Mouse (Mus musculus) neural tube, embryonic 13.5 days (tissue): ENCODE measurements around the gene Ddrgk1. TPM values are rescaled to one million over a fixed set of nuclear protein-coding genes. Genes with fewer than 3 reads are reported as not detected.

Experiments used
- ATAC-seq: fragments of 200-750 bp; cut with Nextera tagmentation; 2 replicates; pipeline ENCODE4 v1.8.0; 2017; ENCODE audit warnings: low read depth, mild to moderate bottlenecking, moderate TSS enrichment, moderate library complexity
- H3K27ac ChIP-seq: fragments of 300-500 bp; sonication (generic); replicated peaks from 2 replicates; pipeline ENCODE4 v1.5.1; 2015; ENCODE audit warnings: moderate library complexity, mild to moderate bottlenecking, inconsistent platforms
- H3K27me3 ChIP-seq: fragments of 300-500 bp; sonication (generic); 2 replicates; pipeline ENCODE4 v1.6.1; 2015; ENCODE audit warnings: mild to moderate bottlenecking, inconsistent platforms
- H3K36me3 ChIP-seq: fragments of 300-500 bp; sonication (generic); 2 replicates; pipeline ENCODE4 v1.6.1; 2015; ENCODE audit warnings: mild to moderate bottlenecking, inconsistent platforms
- H3K4me1 ChIP-seq: fragments of 300-500 bp; sonication (generic); replicated peaks from 2 replicates; pipeline ENCODE4 v1.6.1; 2015; ENCODE audit warnings: inconsistent platforms
- H3K4me2 ChIP-seq: fragments of 300-500 bp; sonication (generic); 2 replicates; pipeline ENCODE4 v1.6.1; 2015; ENCODE audit warnings: inconsistent platforms, mild to moderate bottlenecking, moderate library complexity
- H3K4me3 ChIP-seq: fragments of 300-500 bp; sonication (generic); 2 replicates; pipeline ENCODE4 v1.5.1; 2015; ENCODE audit warnings: mild to moderate bottlenecking, inconsistent platforms
- H3K9ac ChIP-seq: fragments of 300-500 bp; sonication (generic); 2 replicates; pipeline ENCODE4 v1.6.1; 2015; ENCODE audit warnings: moderate library complexity, mild to moderate bottlenecking, inconsistent platforms
- H3K9me3 ChIP-seq: fragments of 300-500 bp; sonication (generic); 2 replicates; pipeline ENCODE4 v1.6.1; 2016; ENCODE audit warnings: inconsistent platforms
- WGBS: fragments of 180-500 bp; shearing (Covaris S2); methylation state at CpG from one replicate; pipeline ENCODE4 v1.1.7; 2015; 5-methylcytosine and 5-hydroxymethylcytosine counted together
- polyA plus RNA-seq: library from polyadenylated mRNA; unstranded; fragments of >200 nt; fragmentation: Nextera tagmentation; extraction: Ambion mirVana; gene quantifications from 2 replicates; pipeline ENCODE4 v1.2.1, GENCODE M21; 2015

Ddrgk1 gene
- polyA plus RNA-seq, 1 experiment from 2014 or later, result 72.3 TPM

DNA sequence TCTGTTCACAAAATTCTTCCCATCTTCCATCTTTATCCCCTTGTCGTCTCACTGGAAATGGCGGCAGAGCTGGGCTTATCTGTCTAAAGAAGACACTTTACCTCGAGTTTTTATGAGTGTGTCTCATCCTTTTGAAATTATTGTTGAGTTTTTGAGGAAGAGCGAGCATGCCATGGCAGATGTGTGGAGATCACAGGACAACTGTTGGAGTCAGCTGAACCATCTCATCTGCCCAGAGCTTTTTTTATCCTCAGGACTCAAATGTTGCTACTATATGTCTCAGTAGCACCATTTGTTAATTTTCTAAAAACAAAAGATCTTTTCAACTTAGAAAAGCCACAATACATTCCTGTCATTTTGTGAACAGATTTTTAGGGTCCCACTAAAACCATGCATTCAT, 19.3 kb downstream of the Ddrgk1 start:
- Histone ChIP-seq H3K27ac (no peak overlapping the region), H3K4me1 (peaks cover 19% of the 10 kb centered on the region), H3K4me3 (no peak overlapping the region), H3K4me2 (no peak overlapping the region), H3K9ac (no peak overlapping the region), H3K27me3 (peaks cover 10% of the 10 kb centered on the region), H3K36me3 (peaks cover 16% of the 10 kb centered on the region), H3K9me3 (no peaks in the 10 kb centered on the region)
- ATAC-seq, result no peak
- WGBS, result 82% methylated on average over 4 of the region's 4 CpGs

DNA sequence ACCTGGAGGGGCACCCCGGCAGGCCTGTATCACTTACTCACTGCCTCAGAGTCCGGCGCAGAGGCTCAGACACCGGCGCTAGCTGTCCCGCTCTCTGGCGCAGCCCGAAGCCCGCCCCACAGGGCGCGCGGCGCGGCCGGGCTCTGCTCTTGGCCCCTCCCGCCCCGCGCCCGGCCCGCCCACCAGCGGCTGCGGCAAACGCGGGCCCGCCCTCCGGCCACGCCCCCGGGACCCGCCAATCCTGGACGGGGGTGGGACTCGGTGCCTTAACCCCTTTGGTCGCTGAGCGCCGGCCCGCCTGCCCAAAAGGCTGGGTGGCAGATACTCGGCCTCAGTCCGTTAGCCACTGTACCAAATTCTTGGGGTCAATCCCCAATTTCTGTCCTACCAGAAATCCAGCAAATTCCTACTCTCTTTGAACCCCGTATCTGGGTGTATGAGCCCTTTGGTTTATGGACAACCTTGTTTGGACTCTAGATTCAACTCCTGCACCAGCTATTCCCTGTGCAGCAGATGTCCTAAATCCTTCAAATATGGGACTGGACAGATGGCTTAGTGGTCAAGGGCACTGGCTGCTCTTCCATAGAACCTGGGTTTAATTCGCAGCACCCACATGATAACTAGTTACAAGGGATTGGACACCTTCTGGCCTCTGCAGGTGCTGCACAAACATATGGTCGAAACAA, 21.6 kb downstream of the Ddrgk1 start, which contains the start of gene Lzts3:
TSS of gene Lzts3 (minus strand) at position 120 of the 686 bp plus-strand sequence.
- ATAC-seq, result peak; percentile 95
- peak within 1 kb of the TSS; percentile 88 for H3K9ac ChIP-seq
- H3K27ac ChIP-seq, result peak within 1 kb of the TSS; percentile 84
- no peaks in the 10 kb centered on the region for H3K9me3 ChIP-seq
- peaks cover 6% of the 10 kb centered on the region; the same call in 1 of the 2 replicates for H3K36me3 ChIP-seq
- peaks cover 28% of the 10 kb centered on the region for H3K27me3 ChIP-seq
- 6% methylated on average over 27 of the region's 40 CpGs for WGBS
- H3K4me3 ChIP-seq, result peak within 1 kb of the TSS; percentile 77
- H3K4me1 ChIP-seq, result peaks cover 19% of the 10 kb centered on the region
- H3K4me2 ChIP-seq, result peak within 1 kb of the TSS; percentile 90

DNA sequence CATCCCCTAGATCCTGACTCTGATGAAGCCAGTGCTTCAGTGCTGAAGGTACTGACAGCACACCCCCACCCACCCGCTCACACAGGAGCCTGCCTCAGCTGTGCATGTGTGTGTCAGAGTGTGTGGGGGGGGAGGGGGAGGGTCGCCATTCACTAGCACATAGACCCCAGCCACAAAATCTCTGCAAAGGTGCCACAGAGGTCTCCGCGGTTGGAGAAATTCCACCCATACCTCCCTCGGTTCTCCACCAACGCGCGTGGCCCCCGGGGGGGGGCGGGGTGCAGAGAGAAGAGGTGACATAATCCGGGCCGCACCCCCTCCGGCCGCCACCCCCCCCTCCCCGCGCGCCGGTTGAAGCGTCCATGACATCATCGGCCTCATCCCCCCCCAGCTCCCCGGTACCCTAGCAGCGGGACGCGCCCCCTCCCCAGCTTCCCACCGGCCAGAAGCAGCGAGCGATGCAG, 22.2 kb downstream of the Ddrgk1 start:
- Histone ChIP-seq H3K4me2 (peak overlapping the region; percentile 90), H3K4me1 (peaks cover 19% of the 10 kb centered on the region), H3K27ac (peak overlapping the region; percentile 84), H3K9me3 (no peaks in the 10 kb centered on the region), H3K4me3 (peak overlapping the region; percentile 77), H3K27me3 (peaks cover 34% of the 10 kb centered on the region), H3K36me3 (peaks cover 6% of the 10 kb centered on the region; the same call in 1 of the 2 replicates), H3K9ac (peak overlapping the region; percentile 88)
- ATAC-seq, result peak; percentile 86
- WGBS, result 0% methylated on average over 19 of the region's 27 CpGs

DNA sequence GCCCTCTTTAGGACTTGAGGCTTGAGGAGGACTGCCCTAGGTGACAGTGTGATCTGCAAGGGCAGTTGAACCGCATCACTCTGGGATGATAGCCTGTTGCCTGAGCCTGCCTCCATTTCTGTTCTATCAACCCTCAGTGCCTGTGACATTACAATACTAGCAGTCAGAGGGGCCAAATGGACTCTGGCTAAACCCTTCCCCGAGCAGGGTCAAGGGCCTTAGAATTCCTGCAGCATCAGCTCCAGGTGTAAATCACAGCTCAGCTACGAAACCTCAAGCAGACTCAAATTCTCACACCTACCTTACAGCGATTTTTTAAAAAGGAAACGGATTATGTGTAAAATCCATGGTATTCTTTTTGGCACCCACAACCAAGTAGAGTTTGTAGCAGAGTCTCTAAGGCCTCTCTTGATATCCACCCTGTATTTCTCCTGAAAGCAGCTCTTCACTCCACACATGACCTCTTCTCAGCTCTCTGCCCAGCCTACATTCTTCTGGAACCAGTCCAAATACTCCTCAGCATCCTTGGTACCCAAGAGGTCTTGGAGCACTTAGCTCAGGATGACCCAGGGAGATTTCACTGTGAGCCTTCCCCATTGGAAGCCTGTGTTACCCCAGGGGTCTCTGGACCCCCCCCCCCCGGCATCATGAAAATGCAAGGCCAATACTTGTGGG, 23.0 kb downstream of the Ddrgk1 start:
- peaks cover 42% of the 10 kb centered on the region for H3K27me3 ChIP-seq
- peak overlapping the region; percentile 88 for H3K9ac ChIP-seq
- ATAC-seq, result no peak
- H3K36me3 ChIP-seq, result 0 out of 2 replicates have a peak, but pooled peaks cover 4% of the 10 kb centered on the region
- 62% methylated on average over 6 of the region's 6 CpGs for WGBS
- H3K4me3 ChIP-seq, result peak overlapping the region; percentile 77
- peaks cover 19% of the 10 kb centered on the region for H3K4me1 ChIP-seq
- H3K9me3 ChIP-seq, result no peaks in the 10 kb centered on the region
- H3K4me2 ChIP-seq, result peak overlapping the region; percentile 90
- H3K27ac ChIP-seq, result no peak overlapping the region

DNA sequence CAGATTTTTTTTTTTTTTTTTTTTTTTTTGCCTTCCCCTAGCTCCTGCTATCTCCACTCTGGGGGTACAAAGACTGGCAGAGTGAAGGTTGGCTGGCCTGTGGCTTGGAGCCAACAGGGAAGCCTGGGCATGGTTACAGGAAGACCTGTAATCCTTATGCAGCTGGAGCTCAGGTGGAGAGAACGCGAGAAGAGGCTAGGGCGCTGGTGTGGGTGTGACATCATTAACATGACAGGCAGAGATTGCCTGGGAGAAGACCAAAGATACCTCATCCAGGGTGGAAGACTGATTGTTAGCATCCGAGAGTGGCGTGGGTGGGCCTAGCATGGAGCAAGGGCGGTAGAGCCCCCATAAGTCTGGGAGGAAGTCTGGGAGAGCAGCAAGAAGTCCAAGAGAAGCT, 25.2 kb downstream of the Ddrgk1 start:
- no peak overlapping the region for H3K4me2 ChIP-seq
- H3K27me3 ChIP-seq, result peaks cover 64% of the 10 kb centered on the region
- no peaks in the 10 kb centered on the region for H3K9me3 ChIP-seq
- peaks cover 38% of the 10 kb centered on the region for H3K4me1 ChIP-seq
- no peak overlapping the region for H3K4me3 ChIP-seq
- H3K9ac ChIP-seq, result no peak overlapping the region
- H3K27ac ChIP-seq, result no peak overlapping the region
- no peak for ATAC-seq
- WGBS, result 73% methylated on average over 6 of the region's 6 CpGs
- H3K36me3 ChIP-seq, result peaks cover 19% of the 10 kb centered on the region

DNA sequence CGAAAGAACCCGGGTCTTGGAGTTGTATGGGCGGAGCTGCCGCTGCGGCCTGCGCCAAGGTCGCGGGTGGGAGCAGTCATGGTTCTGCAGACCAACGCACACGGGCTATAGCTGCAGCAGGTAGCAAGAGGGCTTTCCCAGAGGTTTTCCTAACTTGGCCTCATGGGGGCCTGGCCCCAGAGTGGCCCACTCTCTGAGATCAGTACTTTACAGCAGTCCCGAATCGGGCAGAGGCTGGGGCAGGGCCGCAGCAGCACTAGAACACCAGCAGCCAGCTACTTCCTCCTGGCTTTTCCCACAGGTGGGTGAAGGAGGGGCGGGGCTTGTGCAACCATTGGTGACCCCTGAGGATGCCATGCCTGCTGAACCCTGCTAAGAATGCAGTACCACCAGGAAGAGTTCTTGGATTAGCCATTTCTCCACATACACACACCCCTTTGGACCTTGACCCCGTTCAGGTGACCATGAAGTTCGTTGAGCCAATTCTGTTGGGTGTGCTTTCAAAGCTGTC, 26.3 kb downstream of the Ddrgk1 start:
- Histone ChIP-seq H3K36me3 (peaks cover 20% of the 10 kb centered on the region), H3K9me3 (no peaks in the 10 kb centered on the region), H3K9ac (no peak overlapping the region), H3K27me3 (peaks cover 73% of the 10 kb centered on the region), H3K4me2 (no peak overlapping the region), H3K4me3 (no peak overlapping the region), H3K4me1 (peaks cover 40% of the 10 kb centered on the region), H3K27ac (no peak overlapping the region)
- no peak for ATAC-seq
- WGBS, result 29% methylated on average over 16 of the region's 16 CpGs

DNA sequence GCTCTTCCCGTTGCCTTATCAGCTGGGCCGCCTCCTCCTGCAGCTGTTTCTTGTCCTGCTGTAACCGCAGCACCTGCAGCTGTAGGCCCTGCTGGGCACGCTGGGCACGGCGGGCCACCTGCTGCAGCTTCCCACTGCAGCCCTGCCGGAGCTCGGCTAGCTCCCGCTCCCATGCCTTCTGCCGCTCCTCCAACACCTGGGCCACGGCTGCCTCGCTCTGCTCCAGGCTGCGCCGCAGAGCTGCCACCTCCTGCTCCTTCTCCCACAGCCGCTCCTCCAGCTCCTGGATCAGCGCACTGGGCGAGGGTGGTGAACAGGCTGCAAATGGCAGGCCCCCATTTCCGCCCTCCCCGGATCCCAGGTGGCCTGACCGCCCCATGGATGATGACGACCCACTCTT, 28.6 kb downstream of the Ddrgk1 start:
- no peak overlapping the region for H3K9ac ChIP-seq
- peak overlapping the region; percentile 58; the same call in 1 of the 2 replicates for H3K4me2 ChIP-seq
- WGBS, result 12% methylated on average over 21 of the region's 21 CpGs

DNA sequence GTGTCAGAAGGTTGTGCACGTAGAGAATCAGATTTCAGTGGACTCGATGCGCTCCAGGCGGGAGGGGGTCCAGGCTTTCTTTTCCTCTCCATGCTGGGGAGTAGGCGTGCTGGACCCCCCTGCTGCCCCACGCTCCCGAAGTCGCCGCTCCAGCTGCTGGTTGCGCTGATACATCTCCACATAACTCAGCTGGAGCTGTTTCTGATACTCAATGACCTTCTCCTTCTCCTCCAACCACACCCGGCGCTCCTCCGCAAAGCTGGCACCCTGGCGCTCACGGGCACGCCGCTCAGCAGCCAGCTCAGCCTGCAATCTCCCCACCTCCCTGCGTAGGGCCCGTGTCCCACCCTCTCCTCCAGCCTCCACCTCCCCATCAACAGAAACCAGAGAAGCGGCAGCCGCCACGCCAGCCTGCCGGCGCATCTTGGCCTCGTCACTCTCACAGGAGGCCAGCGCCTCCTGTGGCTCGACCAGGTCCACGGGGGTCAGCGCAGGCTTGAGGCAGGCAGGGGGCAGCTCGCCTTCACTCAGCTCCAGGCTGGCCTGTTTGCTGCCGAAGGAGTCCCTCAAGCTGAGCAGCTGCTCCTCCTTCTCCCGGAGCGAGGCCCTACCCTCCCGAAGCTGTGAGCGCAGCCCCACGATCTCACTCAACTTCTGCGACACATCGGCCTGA, 29.6 kb downstream of the Ddrgk1 start:
- peaks cover 65% of the 10 kb centered on the region for H3K27me3 ChIP-seq
- H3K27ac ChIP-seq, result no peak overlapping the region
- H3K9ac ChIP-seq, result peak overlapping the region; percentile 66

More for the DNA sequence above, 28.6 kb downstream of the Ddrgk1 start:
- ATAC-seq, result no peak
- no peak overlapping the region for H3K27ac ChIP-seq
- no peaks in the 10 kb centered on the region for H3K9me3 ChIP-seq
- H3K36me3 ChIP-seq, result peaks cover 20% of the 10 kb centered on the region
- peaks cover 68% of the 10 kb centered on the region for H3K27me3 ChIP-seq
- H3K4me1 ChIP-seq, result peaks cover 23% of the 10 kb centered on the region
- no peak overlapping the region for H3K4me3 ChIP-seq

DNA sequence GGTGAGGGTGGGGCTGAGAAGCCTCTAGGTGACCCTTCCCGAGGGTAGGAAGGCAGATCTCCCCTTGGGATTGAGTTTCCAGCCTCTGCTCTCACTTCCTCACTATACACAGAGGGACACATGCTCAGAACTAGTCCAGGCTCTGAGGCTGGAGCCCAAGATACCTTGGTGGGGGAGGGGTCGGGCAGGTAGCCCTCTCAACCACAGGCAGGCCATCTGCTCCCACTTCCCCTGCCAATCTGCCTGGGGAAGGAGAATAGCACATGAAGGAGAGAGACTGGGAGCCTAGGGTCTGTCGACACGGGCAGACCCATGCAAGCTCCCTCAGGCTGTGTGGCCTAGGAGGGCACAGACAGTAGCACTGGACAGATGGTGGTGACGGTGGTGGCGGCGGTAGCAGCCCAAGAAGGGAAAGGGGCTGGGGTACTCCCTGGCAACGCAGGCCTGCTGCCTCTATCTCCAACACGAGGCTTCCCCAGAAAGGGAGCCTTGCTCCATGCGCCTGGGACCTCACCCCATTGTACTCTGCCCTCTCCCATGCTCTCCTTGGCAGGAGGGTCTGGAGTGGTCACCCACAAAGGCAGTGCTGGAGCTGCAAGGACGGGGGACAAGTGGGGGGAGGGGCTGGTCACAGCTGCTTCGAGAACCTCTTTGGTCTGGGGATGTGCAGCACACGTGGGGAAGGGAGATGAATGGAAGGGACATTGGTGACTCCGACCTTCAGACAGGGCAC, 30.3 kb downstream of the Ddrgk1 start:
- Histone ChIP-seq H3K27ac (no peak overlapping the region), H3K27me3 (peaks cover 60% of the 10 kb centered on the region), H3K4me3 (peak overlapping the region; percentile 31), H3K9me3 (no peaks in the 10 kb centered on the region), H3K4me1 (peaks cover 28% of the 10 kb centered on the region), H3K9ac (peak overlapping the region; percentile 66; the same call in 1 of the 2 replicates), H3K36me3 (peaks cover 20% of the 10 kb centered on the region), H3K4me2 (peak overlapping the region; percentile 58)
- 11% methylated on average over 14 of the region's 14 CpGs for WGBS
- no peak for ATAC-seq

More for the DNA sequence above, 29.6 kb downstream of the Ddrgk1 start:
- peak; percentile 6; the same call in 1 of the 2 replicates for ATAC-seq
- 1% methylated on average over 38 of the region's 38 CpGs for WGBS
- peak overlapping the region; percentile 31 for H3K4me3 ChIP-seq
- no peaks in the 10 kb centered on the region for H3K9me3 ChIP-seq
- peaks cover 26% of the 10 kb centered on the region for H3K4me1 ChIP-seq
- peaks cover 20% of the 10 kb centered on the region for H3K36me3 ChIP-seq
- H3K4me2 ChIP-seq, result peak overlapping the region; percentile 58

DNA sequence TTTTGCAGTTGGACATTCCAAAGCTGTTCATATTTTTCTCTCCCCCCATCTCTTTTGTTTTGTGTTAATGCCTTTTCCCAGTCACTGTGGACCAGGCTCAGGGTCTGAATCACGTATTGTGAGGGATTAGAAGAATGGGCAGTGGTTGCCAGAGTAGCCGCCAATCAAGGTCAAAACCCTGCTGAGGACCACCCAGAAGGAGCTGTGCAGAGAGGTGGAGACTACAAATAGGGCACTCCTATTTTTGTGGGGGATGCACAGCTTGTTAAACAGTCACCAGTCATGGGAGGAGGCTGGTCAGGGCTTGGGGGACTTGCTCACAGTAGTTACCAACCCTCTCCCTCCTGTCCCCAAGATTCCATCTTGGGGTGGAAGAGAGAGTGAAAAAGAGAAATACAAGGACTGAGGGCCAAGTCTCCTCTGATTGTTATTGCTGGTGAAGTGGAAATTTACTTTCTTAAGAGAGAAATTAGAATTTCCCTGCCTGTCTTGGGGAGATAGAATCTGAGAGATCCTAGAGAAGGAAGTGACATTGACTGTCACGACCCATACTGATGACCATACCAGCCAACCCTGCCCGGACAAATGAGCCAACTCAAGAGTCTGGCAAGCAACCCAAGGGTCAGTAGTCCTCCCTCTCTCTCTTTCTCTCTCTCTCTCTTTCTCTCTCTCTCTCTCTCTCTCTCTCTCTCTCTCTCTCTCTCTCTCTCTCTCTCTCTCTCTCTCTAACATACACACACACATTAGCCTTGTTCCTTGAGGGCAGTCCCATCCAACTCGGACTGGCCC, 31.4 kb downstream of the Ddrgk1 start:
- no peak overlapping the region for H3K27ac ChIP-seq
- H3K4me1 ChIP-seq, result peaks cover 38% of the 10 kb centered on the region
- no peak for ATAC-seq
- no peak overlapping the region for H3K4me2 ChIP-seq
- no peaks in the 10 kb centered on the region for H3K9me3 ChIP-seq
- H3K36me3 ChIP-seq, result peaks cover 20% of the 10 kb centered on the region
- no peak overlapping the region for H3K9ac ChIP-seq
- H3K27me3 ChIP-seq, result peaks cover 49% of the 10 kb centered on the region
- H3K4me3 ChIP-seq, result no peak overlapping the region
- 53% methylated on average over 5 of the region's 5 CpGs for WGBS

DNA sequence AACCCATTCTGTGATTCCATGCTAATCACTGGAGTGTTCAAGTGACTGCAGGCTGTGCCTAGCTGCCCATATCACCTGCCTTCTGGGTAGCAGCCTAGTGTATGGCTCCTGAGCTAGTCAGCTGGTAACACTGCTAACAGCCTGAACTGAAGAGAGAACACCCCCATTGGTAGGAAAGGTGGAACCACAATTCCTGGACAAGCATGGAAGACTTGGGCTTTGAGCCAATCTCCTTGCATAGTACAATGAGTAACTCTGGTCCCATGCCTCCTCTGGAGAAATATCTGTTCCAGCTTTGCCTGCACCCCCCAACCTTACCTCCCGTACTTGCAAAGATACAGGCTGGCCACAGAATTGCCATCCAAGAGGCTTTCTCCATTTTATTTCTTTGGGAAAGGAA, 32.0 kb downstream of the Ddrgk1 start:
- H3K27me3 ChIP-seq, result peaks cover 43% of the 10 kb centered on the region
- H3K4me1 ChIP-seq, result peaks cover 38% of the 10 kb centered on the region
- no peak overlapping the region for H3K9ac ChIP-seq
- H3K9me3 ChIP-seq, result no peaks in the 10 kb centered on the region
- H3K4me2 ChIP-seq, result no peak overlapping the region
- no peak overlapping the region for H3K27ac ChIP-seq
- ATAC-seq, result no peak
- 59% methylated on average over 1 of the region's 1 CpGs for WGBS
- H3K36me3 ChIP-seq, result peaks cover 24% of the 10 kb centered on the region
- no peak overlapping the region for H3K4me3 ChIP-seq
